Mouse (Mus musculus): ENCODE data around the gene H2-M10.1.
"Not testable (repeated sequence)": the region's sequence is repeated elsewhere in the genome, so short reads cannot be mapped to it uniquely, and the experiment has no call there.

Gene H2-M10.1

DNA sequence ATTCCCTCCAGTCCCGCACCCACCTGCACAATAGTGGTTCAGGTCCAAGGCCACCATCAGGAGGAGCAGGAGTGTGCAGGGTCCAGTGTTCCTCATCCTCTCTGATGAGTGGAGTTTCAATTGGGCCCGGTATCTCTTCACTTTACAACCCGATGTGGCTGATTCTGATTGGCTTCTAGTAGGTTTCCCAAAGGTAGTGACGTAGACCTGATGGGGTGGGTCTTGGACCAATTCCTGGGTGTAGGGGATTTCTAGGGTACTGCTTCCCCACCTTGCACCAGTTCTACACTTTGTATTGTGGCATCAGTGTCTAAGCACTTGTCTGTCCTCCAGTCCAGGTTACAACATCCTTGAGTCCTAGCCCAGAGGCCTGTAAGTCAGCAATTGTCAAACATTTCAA lies at the start of gene H2-M10.1:
H2-M10.1 (minus strand) TSS at position 101 of the 400 bp plus-strand sequence.
- DNase-seq (ENCODE audit: low spot score in 2 of 2), result no peak

DNA sequence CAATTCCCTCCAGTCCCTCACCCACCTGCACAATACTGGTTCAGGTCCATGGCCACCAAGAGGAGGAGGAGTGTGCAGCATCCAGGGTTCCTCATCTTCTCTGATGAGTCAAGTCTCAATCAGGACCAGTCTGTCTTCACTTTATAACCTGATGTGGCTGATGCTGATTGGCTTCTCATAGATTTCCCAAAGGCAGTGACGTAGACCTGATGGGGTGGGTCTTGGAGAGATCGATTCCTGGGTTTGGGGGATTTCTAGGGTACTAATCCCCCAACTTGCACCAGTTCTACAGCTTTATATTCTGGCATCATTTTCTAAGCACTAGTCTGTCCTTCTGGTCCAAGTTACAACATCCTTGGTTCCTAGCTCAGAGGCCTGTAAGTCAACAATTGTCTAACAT lies 42.4 kb upstream of the H2-M10.1 start, which contains the start of gene H2-M10.3:
H2-M10.3 (minus strand) TSS at position 101 of the 400 bp plus-strand sequence.
- DNase-seq (ENCODE audit: low spot score in 2 of 2), result not testable (repeated sequence)

DNA sequence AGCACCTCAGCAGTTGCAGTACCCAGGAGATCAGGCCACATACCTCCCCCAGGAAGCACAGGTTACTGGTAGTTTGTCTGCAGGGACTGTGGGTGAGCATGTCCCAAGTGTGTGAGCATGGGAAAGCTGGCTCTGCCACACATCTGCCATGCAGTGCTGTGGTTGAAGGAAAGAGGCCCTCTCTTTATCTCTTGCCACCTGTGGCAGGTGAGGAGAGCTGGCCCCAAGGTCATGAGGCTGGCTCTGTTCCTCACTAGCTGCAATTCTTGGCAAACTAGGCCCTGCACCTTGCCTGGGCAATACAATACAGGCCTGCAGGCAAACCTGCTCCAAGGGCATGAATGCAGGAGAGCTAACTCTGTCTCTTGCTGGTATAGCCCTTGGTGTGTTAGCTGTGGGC lies 36.4 kb upstream of the H2-M10.1 start:
- DNase-seq (ENCODE audit: low spot score in 2 of 2), result not testable (repeated sequence)

DNA sequence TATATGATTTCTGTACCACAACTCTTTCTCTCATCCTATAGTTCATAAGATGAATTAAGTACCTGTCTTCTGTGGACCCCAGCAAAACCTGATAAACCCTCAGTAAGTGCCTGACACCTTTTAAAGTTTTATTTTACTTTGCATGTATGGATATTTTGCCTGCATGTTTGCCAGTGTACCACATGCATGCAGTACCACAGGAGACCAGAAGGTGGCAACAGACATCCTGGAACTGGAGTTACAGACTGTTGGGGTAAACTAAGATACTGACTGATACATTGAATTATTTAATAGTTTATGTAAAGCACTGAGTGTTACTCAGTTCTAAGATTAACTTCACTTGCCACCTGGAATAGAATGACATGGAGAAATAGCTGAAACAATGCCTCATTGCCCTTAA lies 31.6 kb upstream of the H2-M10.1 start:
- peak in 1 of 2 experiments; percentile 22 for DNase-seq (ENCODE audit: low spot score in 2 of 2)

DNA sequence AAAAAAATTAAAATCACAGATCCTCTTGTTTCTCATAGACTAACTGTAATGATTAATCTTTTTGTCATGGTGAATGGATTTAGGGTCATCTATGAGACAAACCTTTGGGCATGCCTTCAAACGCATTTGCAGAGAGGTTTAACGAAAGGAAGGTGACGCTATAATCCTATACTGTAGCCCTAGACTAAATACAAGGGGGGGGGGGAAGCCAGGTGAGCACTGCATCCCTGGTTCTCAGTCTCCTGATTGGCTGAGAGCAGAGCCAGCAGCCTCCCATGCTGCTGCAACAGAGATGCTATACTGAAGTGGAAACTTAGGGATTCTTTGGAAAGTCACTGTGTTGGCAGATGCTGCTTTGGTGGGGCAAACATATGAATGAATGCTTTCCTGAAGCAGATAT lies 29.8 kb upstream of the H2-M10.1 start:
- DNase-seq (ENCODE audit: low spot score in 2 of 2), result no peak

DNA sequence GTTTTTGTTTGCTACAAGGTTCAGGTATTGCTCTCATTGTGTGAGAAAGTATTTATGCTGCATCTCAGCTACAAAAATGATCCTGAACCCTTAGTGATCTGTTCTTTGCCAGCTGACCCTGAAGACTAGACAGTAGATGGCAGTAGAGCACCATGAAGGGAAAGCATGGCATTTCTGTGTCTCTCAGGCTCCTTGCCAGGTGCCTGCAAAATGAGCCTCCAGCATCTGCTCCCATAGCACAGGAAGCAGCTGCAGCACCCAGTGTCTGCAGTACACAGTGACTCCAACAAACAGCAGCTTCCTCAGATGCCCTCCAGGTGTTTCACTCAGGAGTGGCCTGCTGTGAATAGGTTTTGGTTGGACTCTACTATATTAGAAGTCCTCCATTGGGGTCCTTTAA lies 29.4 kb upstream of the H2-M10.1 start:
- not testable (repeated sequence) for DNase-seq (ENCODE audit: low spot score in 2 of 2)

DNA sequence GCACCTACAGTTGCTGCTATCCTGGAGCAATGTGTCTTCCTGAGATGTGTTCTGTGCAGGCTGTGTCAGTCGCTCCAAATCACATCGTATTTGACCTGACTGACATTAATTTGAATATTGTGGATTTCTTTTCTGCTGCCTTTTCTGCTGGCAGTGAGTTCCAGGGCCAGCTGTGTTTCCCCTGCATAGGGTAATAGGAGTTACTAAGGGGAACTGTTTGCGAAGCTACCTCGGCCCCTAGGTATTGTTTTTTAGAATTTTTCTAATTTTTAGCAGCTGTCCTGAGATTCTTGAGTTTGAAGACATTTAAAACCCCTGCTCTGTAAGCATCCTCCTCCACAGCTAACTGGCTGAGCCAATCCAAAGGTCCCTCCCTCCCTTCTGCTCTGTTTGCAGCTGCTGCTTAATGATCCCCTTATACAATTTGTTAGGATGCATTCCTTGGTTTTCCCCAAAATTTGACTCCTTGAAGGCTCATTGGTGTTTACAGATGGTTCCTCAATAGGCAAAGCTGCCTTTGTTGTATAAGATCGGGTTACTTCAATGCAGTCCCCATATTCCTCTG lies 10.2 kb downstream of the H2-M10.1 start:
- no peak for DNase-seq (ENCODE audit: low spot score in 2 of 2)

DNA sequence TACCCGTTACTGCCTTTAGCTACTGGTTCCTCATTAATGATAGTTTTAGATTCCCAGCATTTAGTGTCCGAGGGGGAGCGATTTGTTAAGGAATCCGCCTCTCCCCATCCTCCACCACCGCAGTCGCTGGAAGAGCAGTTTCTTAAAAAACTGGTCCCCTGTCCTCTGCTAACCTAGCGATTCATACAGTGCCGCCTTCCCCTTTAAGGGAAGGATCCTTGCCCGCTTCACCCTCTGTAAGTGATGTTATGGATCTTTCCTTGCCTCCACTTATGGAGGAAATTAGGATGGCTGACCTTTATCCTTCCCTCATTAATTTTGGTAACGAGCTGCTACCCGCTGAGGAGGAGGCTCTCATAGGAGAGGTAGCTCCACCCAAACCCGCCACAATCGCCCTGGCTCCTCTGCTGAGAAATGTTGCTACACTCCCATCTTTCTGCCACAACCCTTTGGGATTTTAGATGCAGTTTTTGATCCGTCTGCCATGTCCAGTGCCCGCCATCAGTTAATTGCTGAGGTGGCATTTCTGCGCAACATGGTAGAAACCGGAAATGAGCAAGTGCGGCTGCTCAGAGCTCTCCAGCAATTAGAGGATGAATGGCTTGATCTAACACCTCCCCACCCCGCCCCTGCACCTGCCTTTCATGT lies 10.8 kb downstream of the H2-M10.1 start:
- DNase-seq (ENCODE audit: low spot score in 2 of 2), result peak in 1 of 2 experiments; percentile 17

DNA sequence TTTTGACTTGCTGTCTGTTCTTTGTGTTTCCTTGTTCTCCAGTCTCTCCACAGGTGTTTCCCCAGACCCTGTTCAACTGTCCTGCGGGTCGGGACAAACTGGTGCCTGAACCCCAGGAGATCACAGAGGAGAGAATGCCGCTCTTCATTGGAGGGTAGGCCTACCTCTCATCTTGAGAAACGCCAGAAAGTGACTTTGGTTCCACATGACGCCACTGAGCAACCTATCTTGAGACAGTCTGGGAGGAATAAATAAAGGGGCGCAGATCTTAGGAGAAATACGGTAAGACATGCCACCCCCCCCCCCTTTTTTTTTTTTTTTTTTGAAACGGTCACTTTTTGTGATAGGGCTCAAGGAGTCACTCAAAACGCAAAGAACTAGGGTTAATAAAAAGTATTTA lies 11.4 kb downstream of the H2-M10.1 start:
- DNase-seq (ENCODE audit: low spot score in 2 of 2), result no peak

DNA sequence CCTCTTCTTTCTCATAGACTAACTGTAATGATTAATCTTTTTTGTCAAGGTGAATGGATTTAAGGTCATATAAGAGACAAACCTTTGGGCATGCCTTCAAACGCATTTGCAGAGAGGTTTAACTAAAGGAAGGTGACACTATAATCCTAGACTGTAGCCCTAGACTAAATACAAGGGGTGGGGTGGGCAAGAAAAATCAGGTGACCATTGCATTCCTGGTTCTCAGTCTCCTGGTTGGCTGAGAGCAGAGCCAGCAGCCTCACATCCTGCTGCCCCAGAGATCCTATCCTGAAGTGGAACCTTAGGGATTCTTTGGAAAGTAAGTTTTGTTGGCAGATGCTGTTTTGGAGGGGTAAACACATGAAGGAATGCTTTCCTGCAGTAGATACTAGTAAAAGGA lies 16.7 kb downstream of the H2-M10.1 start:
- DNase-seq (ENCODE audit: low spot score in 2 of 2), result no peak

DNA sequence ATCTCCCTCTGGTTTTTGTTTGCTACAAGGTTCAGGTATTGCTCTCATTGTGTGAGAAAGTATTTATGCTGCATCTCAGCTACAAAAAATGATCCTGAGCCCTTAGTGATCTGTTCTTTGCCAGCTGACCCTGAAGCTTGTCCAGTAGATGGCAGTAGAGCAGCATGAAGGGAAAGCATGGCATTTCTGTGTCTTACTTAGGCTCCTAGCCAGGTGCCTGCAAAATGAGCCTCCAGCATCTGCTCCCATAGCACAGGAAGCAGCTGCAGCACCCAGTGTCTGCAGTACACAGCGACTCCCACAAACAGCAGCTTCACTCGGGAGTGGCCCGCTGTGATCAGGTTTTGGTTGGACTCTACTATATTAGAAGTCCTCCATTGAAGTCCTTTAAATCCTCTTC lies 17.1 kb downstream of the H2-M10.1 start:
- DNase-seq (ENCODE audit: low spot score in 2 of 2), result peak; percentile 32 to 66

DNA sequence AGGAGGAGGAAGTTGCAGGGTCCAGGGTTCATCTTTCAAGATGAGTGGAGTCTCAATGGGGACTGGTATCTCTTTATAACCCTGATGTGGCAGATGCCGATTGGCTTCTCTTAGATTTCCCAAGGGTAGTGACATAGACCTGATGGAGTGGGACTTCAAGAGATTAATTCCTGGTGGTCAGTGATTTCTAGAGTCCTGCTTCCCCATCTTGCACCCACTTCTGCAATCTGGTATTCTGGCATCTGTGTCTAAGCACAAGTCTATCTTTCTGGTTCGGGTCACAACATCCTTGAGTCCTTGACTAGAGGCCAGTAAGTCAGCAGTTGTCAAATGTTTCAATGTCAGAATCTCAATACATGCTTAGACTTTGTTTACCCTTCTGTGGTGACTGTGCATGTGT lies 39.6 kb downstream of the H2-M10.1 start, which contains the start of gene H2-M10.2:
H2-M10.2 (minus strand) TSS at position 101 of the 400 bp plus-strand sequence.
- no peak for DNase-seq (ENCODE audit: low spot score in 2 of 2)

DNA sequence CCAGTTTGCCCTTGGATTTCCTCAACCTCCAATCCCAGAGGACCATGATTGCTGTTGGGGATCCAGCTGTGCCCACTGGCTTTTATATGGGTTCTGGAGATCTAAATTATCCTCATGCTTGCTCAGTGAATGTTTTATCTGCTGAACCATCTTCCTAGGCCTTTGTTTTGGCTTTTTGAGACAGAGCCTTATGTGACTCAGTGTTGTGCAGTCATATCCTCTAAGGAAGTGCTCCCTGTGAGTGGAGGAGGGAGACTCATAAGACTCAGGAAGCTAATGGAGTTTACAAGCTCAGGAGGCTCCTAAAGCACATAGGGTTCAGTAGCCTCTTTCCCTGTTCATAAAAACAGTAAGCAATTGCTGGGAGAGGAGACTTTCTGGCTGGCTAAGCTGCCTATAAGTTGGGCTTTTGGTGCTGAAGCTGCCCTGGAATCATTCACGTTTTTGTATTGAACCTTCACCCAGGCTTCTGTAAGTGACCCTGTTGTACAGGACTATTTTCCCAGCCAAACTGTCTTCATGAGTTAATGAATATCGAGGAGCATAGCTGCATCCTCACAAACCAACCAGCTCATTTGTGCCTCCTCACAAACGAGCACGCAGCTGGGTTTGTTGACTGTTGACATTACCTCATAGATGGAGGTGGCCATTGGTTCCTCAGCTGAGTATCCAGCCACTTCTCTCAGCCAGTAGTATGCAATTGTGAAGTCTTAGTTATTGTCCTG lies 44.3 kb downstream of the H2-M10.1 start:
- no peak for DNase-seq (ENCODE audit: low spot score in 2 of 2)

DNA sequence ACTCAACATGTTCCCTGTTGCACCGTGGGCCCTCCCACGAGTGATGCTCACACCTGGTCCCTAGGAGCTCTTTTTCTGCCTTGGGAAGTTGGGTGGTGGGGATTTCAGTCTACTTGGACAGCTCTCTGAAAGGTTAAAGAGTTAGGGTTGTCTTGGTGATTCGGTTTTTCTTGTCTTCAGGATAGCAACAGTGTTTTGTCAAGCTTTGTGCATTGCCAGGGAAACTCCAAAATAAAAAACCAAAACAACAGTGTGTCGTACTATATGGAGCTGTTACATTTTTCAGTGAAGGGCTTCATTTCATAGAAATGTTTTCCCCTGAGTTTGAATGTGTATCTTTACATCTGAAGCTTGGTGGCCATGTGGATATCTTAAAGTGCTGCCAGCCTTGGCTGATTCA lies 51.2 kb downstream of the H2-M10.1 start:
- DNase-seq (ENCODE audit: low spot score in 2 of 2), result no peak

DNA sequence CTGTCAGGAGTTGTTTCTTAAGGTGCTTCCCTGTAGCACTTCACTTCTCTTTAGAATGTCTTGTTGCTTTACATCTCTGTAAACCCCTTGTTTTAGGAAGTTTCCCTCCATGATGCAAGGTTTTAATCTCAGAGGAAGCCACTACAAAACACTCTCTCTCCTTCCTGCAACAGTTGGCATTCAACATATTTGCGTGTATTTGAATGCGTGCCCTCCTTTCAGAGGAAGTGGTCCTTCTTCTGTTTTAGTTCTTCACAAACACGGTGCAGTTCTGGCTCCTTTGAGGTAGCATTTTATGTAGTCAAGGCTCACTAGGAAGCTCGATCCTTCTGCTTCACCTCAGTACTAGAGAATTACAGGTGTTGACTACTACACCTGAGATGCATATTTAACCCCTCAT lies 52.2 kb downstream of the H2-M10.1 start:
- DNase-seq (ENCODE audit: low spot score in 2 of 2), result no peak
